Mouse (Mus musculus) MEL (cell line): ENCODE measurements around the gene Bcan. TPM values are rescaled to one million over a fixed set of nuclear protein-coding genes. Genes with fewer than 3 reads are reported as not detected.

Source experiments
- DNase-seq: peaks from one replicate; pipeline ENCODE4 v3.0.0; 2011; ENCODE audit warnings: low read depth, low spot score
- H3K27ac ChIP-seq: 2 replicates; pipeline ENCODE4 v1.5.1; 2012; ENCODE audit warnings: low read depth, mild to moderate bottlenecking, control low read depth, low read length, moderate library complexity; ENCODE audit not compliant: control insufficient read depth
- H3K27me3 ChIP-seq, 2 experiments: fragments of 150-350 bp in 1 of 2; sonication (generic) in 1 of 2; 2 replicates each; pipeline ENCODE4 v1.6.1; 2012; ENCODE audit warnings: low read length in 2 of 2, mild to moderate bottlenecking in 2 of 2, improper control_type of control experiment in 1 of 2, moderate library complexity in 1 of 2; ENCODE audit not compliant: insufficient read depth in 2 of 2, control insufficient read depth in 1 of 2
- H3K36me3 ChIP-seq, 2 experiments: 2 replicates each; pipeline ENCODE4 v1.6.1; 2012 to 2014; ENCODE audit warnings: low read length in 2 of 2, improper control_type of control experiment in 1 of 2, inconsistent platforms in 1 of 2, mild to moderate bottlenecking in 1 of 2; ENCODE audit not compliant: insufficient read depth in 2 of 2, control insufficient read depth in 1 of 2
- H3K4me1 ChIP-seq, 2 experiments: fragments of 150-350 bp in 1 of 2; sonication (generic) in 1 of 2; 2 replicates each; pipeline ENCODE4 v1.6.1; 2012; ENCODE audit warnings: low read length in 2 of 2, improper control_type of control experiment in 1 of 2, mild to moderate bottlenecking in 1 of 2; ENCODE audit not compliant: insufficient read depth in 2 of 2, control insufficient read depth in 1 of 2
- H3K4me3 ChIP-seq, 2 experiments: fragments of 150-350 bp in 1 of 2; sonication (generic) in 1 of 2; 2 replicates each; pipeline ENCODE4 v1.5.1; 2012; ENCODE audit warnings: low read depth in 2 of 2, low read length in 2 of 2, mild to moderate bottlenecking in 2 of 2, moderate library complexity in 2 of 2, control low read depth in 1 of 2, improper control_type of control experiment in 1 of 2; ENCODE audit not compliant: control insufficient read depth in 1 of 2, insufficient read depth in 1 of 2
- H3K79me2 ChIP-seq: 2 replicates; pipeline ENCODE4 v1.6.1; 2012; ENCODE audit warnings: mild to moderate bottlenecking, low read length, moderate library complexity; ENCODE audit not compliant: control insufficient read depth, poor library complexity, insufficient read depth
- H3K9ac ChIP-seq: 2 replicates; pipeline ENCODE4 v1.6.1; 2012; ENCODE audit warnings: low read depth, mild to moderate bottlenecking, control low read depth, low read length, moderate library complexity; ENCODE audit not compliant: control insufficient read depth, poor library complexity, severe bottlenecking
- H3K9me3 ChIP-seq: fragments of 150-350 bp; sonication (generic); replicated peaks from 2 replicates; pipeline ENCODE4 v1.6.1; 2012; ENCODE audit warnings: mild to moderate bottlenecking, low read length, improper control_type of control experiment, moderate library complexity; ENCODE audit not compliant: insufficient read depth
- BHLHE40 ChIP-seq: IDR thresholded peaks from 2 replicates; pipeline ENCODE4 v1.6.1; 2012; ENCODE audit warnings: low read depth, mild to moderate bottlenecking, inconsistent platforms, low read length, improper control_type of control experiment, borderline replicate concordance
- CHD2 ChIP-seq: IDR thresholded peaks from 2 replicates; pipeline ENCODE4 v1.6.1; 2011; ENCODE audit warnings: low read length, improper control_type of control experiment
- E2F4 ChIP-seq: IDR thresholded peaks from 2 replicates; pipeline ENCODE4 v1.6.1; 2011; ENCODE audit warnings: low read depth, low read length, improper control_type of control experiment, borderline replicate concordance
- ELF1 ChIP-seq: IDR thresholded peaks from 2 replicates; pipeline ENCODE4 v1.6.1; 2014; ENCODE audit warnings: low read depth, mild to moderate bottlenecking, inconsistent platforms, low read length, improper control_type of control experiment, moderate library complexity
- EP300 ChIP-seq, 2 experiments: IDR thresholded peaks; 2 replicates each; pipeline ENCODE4 v1.6.1; 2011; ENCODE audit warnings: improper control_type of control experiment in 2 of 2, low read length in 2 of 2, low read depth in 1 of 2, mild to moderate bottlenecking in 1 of 2
- GABPA ChIP-seq: IDR thresholded peaks from 2 replicates; pipeline ENCODE4 v1.6.1; 2012; ENCODE audit warnings: low read depth, mild to moderate bottlenecking, inconsistent platforms, low read length, improper control_type of control experiment, moderate library complexity
- GATA1 ChIP-seq: IDR thresholded peaks from 2 replicates; pipeline ENCODE4 v1.6.1; 2011; ENCODE audit warnings: low read depth, low read length, improper control_type of control experiment
- JUND ChIP-seq: IDR thresholded peaks from 2 replicates; pipeline ENCODE4 v1.6.1; 2011; ENCODE audit warnings: low read depth, mild to moderate bottlenecking, improper control_type of control experiment, low read length
- KAT2A ChIP-seq: conservative IDR thresholded peaks from 2 replicates; pipeline ENCODE4 v1.6.1; 2012; ENCODE audit warnings: low read depth, low read length, improper control_type of control experiment, inconsistent platforms
- MAZ ChIP-seq: IDR thresholded peaks from 2 replicates; pipeline ENCODE4 v1.6.1; 2012; ENCODE audit warnings: low read depth, mild to moderate bottlenecking, inconsistent platforms, low read length, improper control_type of control experiment
- MEF2A ChIP-seq: IDR thresholded peaks from 2 replicates; pipeline ENCODE4 v1.6.1; 2014; ENCODE audit warnings: low read depth, mild to moderate bottlenecking, inconsistent platforms, low read length, improper control_type of control experiment; ENCODE audit not compliant: poor library complexity, insufficient replicate concordance, severe bottlenecking; ENCODE audit errors: extremely low read depth
- MYC ChIP-seq: IDR thresholded peaks from 2 replicates; pipeline ENCODE4 v1.6.1; 2011; ENCODE audit warnings: low read depth, mild to moderate bottlenecking, low read length, improper control_type of control experiment, moderate library complexity
- POLR2AphosphoS2 ChIP-seq: IDR thresholded peaks from 2 replicates; pipeline ENCODE4 v1.6.1; 2011; ENCODE audit warnings: low read length, improper control_type of control experiment
- POLR2AphosphoS5 ChIP-seq: IDR thresholded peaks from 2 replicates; pipeline ENCODE4 v1.6.1; 2012; ENCODE audit warnings: low read depth, borderline replicate concordance, mild to moderate bottlenecking, inconsistent platforms, low read length, moderate library complexity, mixed read lengths
- RCOR1 ChIP-seq: IDR thresholded peaks from 2 replicates; pipeline ENCODE4 v1.6.1; 2012; ENCODE audit warnings: low read depth, mild to moderate bottlenecking, inconsistent platforms, low read length, improper control_type of control experiment
- SIN3A ChIP-seq: IDR thresholded peaks from 2 replicates; pipeline ENCODE4 v1.6.1; 2012; ENCODE audit warnings: low read length, improper control_type of control experiment, inconsistent platforms
- TBP ChIP-seq: IDR thresholded peaks from 2 replicates; pipeline ENCODE4 v1.8.0; 2011; ENCODE audit warnings: low read depth, low read length, improper control_type of control experiment
- TCF12 ChIP-seq: IDR thresholded peaks from 2 replicates; pipeline ENCODE4 v1.6.1; 2014; ENCODE audit warnings: low read depth, mild to moderate bottlenecking, inconsistent platforms, low read length, improper control_type of control experiment, moderate library complexity
- UBTF ChIP-seq: IDR thresholded peaks from 2 replicates; pipeline ENCODE4 v1.6.1; 2012; ENCODE audit warnings: low read depth, mild to moderate bottlenecking, inconsistent platforms, low read length, improper control_type of control experiment, moderate library complexity, borderline replicate concordance; ENCODE audit not compliant: insufficient read depth
- USF2 ChIP-seq, 2 experiments: IDR thresholded peaks; 2 replicates each; pipeline ENCODE4 v1.6.1; 2011 to 2012; ENCODE audit warnings: improper control_type of control experiment in 2 of 2, low read length in 2 of 2, borderline replicate concordance in 1 of 2, inconsistent platforms in 1 of 2, low read depth in 1 of 2, mild to moderate bottlenecking in 1 of 2; ENCODE audit not compliant: insufficient read depth in 1 of 2
- ZC3H11A ChIP-seq: IDR thresholded peaks from 2 replicates; pipeline ENCODE4 v1.6.1; 2012; ENCODE audit warnings: low read depth, mild to moderate bottlenecking, inconsistent platforms, low read length, improper control_type of control experiment
- ZNF384 ChIP-seq: IDR thresholded peaks from 2 replicates; pipeline ENCODE4 v1.6.1; 2012; ENCODE audit warnings: low read depth, mild to moderate bottlenecking, inconsistent platforms, low read length, improper control_type of control experiment
- polyA plus RNA-seq, 2 experiments: library from polyadenylated mRNA; stranded (reverse) in 1 of 2; unstranded in 1 of 2; fragments of >175 nt in 1 of 2; fragments of >200 nt in 1 of 2; gene quantifications; 2 replicates each; pipeline versions ENCODE4 v1.2.1 to v1.2.4; 2012; ENCODE audit warnings: low replicate concordance in 2 of 2, low read depth in 1 of 2; ENCODE audit not compliant: insufficient read length in 2 of 2, insufficient read depth in 1 of 2, missing spikeins in 1 of 2
- total RNA-seq: library from RNA; depleted of rRNA; stranded (reverse); fragments of 300-350 nt; gene quantifications from 2 replicates; pipeline ENCODE4 v1.2.3, GENCODE M21; 2012

The Bcan gene
- total and polyA plus RNA-seq, 3 experiments, result not detected

DNA sequence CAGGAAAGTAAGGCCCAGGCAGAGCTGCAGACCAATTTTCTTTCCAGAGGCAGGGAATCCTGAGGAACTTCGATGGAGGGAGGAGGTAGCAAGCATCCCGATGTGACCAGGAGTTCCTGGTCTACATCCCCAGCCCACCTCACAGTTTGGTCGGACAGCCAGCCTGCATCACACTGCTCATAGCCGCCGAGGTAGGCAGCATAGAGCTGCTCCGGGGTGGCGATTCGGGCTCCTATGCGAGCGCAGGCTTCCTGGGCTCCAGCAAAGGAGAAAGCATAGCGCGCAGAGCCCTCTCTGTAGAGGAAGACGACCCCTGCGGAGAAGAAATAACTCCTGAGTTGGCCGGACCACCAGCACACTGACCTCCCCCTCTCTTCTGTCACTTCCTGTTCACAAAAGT lies 3.6 kb downstream of the Bcan start:
- H3K36me3 ChIP-seq, result no peaks in the 10 kb centered on the region
- no peaks in the 10 kb centered on the region for H3K4me1 ChIP-seq
- no peaks in the 10 kb centered on the region; a peak in 1 of 4 replicates for H3K27me3 ChIP-seq
- H3K27ac ChIP-seq, result no peak overlapping the region
- H3K9ac ChIP-seq, result no peak overlapping the region
- DNase-seq, result no peak
- H3K79me2 ChIP-seq, result no peaks in the 10 kb centered on the region
- no peak overlapping the region for H3K4me3 ChIP-seq
- TF ChIP-seq BHLHE40 (no peak), POLR2AphosphoS2 (no peak), POLR2AphosphoS5 (no peak), RCOR1 (no peak), GATA1 (no peak), ELF1 (no peak), TBP (no peak), JUND (no peak), USF2 (IDR thresholded peaks at IDR 0.05; ENCODE audit: borderline replicate concordance in 1 of 2, insufficient read depth in 1 of 2, low read depth in 1 of 2, low read length in 2 of 2) (no peak), ZNF384 (no peak), MAZ (no peak), KAT2A (no peak), GABPA (no peak), UBTF (no peak), CHD2 (no peak), E2F4 (no peak), SIN3A (no peak), MEF2A (no peak)
- H3K9me3 ChIP-seq, result no peaks in the 10 kb centered on the region

DNA sequence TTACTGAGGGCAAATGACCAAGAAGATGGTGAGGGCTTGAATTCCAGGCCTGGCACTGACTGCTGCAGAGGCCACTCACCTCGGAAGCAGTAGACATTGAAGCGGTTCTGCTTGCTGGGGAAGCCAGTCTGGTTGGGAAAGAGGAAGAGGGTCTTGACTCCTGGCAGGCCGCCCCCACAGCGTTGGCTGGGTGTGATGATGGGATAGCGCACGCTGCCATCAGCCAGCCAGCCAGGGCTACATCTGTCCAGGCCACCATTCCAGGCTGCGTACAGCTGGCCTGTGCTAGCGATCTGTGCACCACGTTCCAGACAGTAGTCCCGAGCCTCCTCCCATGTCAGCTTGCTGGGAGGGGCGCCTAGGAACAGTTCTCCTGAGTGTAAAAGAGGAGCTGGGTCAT lies 4.7 kb downstream of the Bcan start:
- H3K27me3 ChIP-seq, result no peaks in the 10 kb centered on the region; a peak in 1 of 4 replicates
- DNase-seq, result no peak
- no peaks in the 10 kb centered on the region for H3K79me2 ChIP-seq
- no peak overlapping the region for H3K9ac ChIP-seq
- TF ChIP-seq MYC (no peak), TCF12 (no peak), EP300 (IDR thresholded peaks at IDR 0.05; ENCODE audit: low read depth in 1 of 2, low read length in 2 of 2) (no peak), SIN3A (no peak), E2F4 (no peak), ZC3H11A (no peak), GABPA (no peak)
- H3K27ac ChIP-seq, result no peak overlapping the region
- H3K4me1 ChIP-seq, result no peaks in the 10 kb centered on the region
- H3K4me3 ChIP-seq, result no peak overlapping the region
- no peaks in the 10 kb centered on the region for H3K9me3 ChIP-seq
- no peaks in the 10 kb centered on the region for H3K36me3 ChIP-seq
